Mouse (Mus musculus) embryonic facial prominence, embryonic 14.5 days (tissue): ENCODE measurements at regions not wholly inside any gene's neighbourhood (a gene's known extent, or its start where the extent isn't known, plus 50 kb on each side); places are given as distances from the start of the nearest gene placed in this dataset.

Experiments used
- ATAC-seq: fragments of 200-750 bp; cut with Nextera tagmentation; 2 replicates; pipeline ENCODE4 v1.8.0; 2017; ENCODE audit warnings: low read depth, moderate number of reproducible peaks, moderate TSS enrichment
- DNase-seq: peaks from one replicate; pipeline ENCODE4 v3.0.0-alpha.2; 2015; ENCODE audit warnings: low spot score
- H3K27ac ChIP-seq: fragments of 300-500 bp; sonication (generic); replicated peaks from 2 replicates; pipeline ENCODE4 v1.5.1; 2014; ENCODE audit warnings: low read depth, mild to moderate bottlenecking, low read length, moderate library complexity
- H3K27me3 ChIP-seq: fragments of 300-500 bp; sonication (generic); replicated peaks from 2 replicates; pipeline ENCODE4 v1.6.1; 2014; ENCODE audit warnings: low read length; ENCODE audit not compliant: control insufficient read depth, insufficient read depth
- H3K36me3 ChIP-seq: fragments of 300-500 bp; sonication (generic); 2 replicates; pipeline ENCODE4 v1.6.1; 2014; ENCODE audit warnings: low read length, mixed read lengths; ENCODE audit not compliant: control insufficient read depth, insufficient read depth
- H3K4me1 ChIP-seq: fragments of 300-500 bp; sonication (generic); 2 replicates; pipeline ENCODE4 v1.6.1; 2014; ENCODE audit warnings: antibody characterized with exemption, low read length; ENCODE audit not compliant: control insufficient read depth, insufficient read depth
- H3K4me2 ChIP-seq: fragments of 300-500 bp; sonication (generic); 2 replicates; pipeline ENCODE4 v1.6.1; 2014; ENCODE audit warnings: low read depth, mild to moderate bottlenecking, low read length, moderate library complexity, mixed read lengths
- H3K4me3 ChIP-seq: fragments of 300-500 bp; sonication (generic); 2 replicates; pipeline ENCODE4 v1.5.1; 2014; ENCODE audit warnings: low read depth, mild to moderate bottlenecking, low read length
- H3K9ac ChIP-seq: fragments of 300-500 bp; sonication (generic); 2 replicates; pipeline ENCODE4 v1.6.1; 2014; ENCODE audit warnings: low read depth, mild to moderate bottlenecking, low read length, moderate library complexity, mixed read lengths
- H3K9me3 ChIP-seq: fragments of 300-500 bp; sonication (generic); 2 replicates; pipeline ENCODE4 v1.6.1; 2016; ENCODE audit warnings: low read length; ENCODE audit not compliant: control insufficient read depth
- WGBS: fragments of 180-500 bp; shearing (Covaris S2); extraction: QIAGEN DNeasy Blood & Tissue Kit; methylation state at CpG from one replicate; pipeline ENCODE4 v1.1.7; 2014; 5-methylcytosine and 5-hydroxymethylcytosine counted together

- H3K4me3 ChIP-seq = no peak overlapping the region
- H3K4me1 ChIP-seq = 0 out of 2 replicates have a peak, but pooled peaks cover 4% of the 10 kb centered on the region
- H3K36me3 ChIP-seq = no peaks in the 10 kb centered on the region
- H3K4me2 ChIP-seq = no peak overlapping the region
- no peak overlapping the region for H3K27ac ChIP-seq
- H3K27me3 ChIP-seq = no peaks in the 10 kb centered on the region
- no peak for DNase-seq
- no peaks in the 10 kb centered on the region for H3K9me3 ChIP-seq
- H3K9ac ChIP-seq = no peak overlapping the region
- ATAC-seq = no peak
- WGBS = 71% methylated on average over 3 of the region's 3 CpGs
Measured at GRCm38 (mm10) chr10:119028480-119029137, 158.6 kb upstream of the Dyrk2 start.

- H3K27ac ChIP-seq = no peak overlapping the region
- DNase-seq (no peak), ATAC-seq (no peak)
- H3K9ac ChIP-seq = no peak overlapping the region
- no peak overlapping the region for H3K4me3 ChIP-seq
- H3K36me3 ChIP-seq = no peaks in the 10 kb centered on the region
- no peak overlapping the region for H3K4me2 ChIP-seq
- H3K4me1 ChIP-seq = 0 out of 2 replicates have a peak, but pooled peaks cover 4% of the 10 kb centered on the region
- 33% methylated on average over 6 of the region's 6 CpGs for WGBS
- H3K9me3 ChIP-seq = no peaks in the 10 kb centered on the region
- no peaks in the 10 kb centered on the region for H3K27me3 ChIP-seq
Measured at GRCm38 (mm10) chr10:119027241-119027901, 157.4 kb upstream of the Dyrk2 start.

- Histone ChIP-seq H3K4me1 (0 out of 2 replicates have a peak, but pooled peaks cover 4% of the 10 kb centered on the region), H3K4me2 (no peak overlapping the region), H3K9ac (no peak overlapping the region), H3K4me3 (no peak overlapping the region), H3K27me3 (no peaks in the 10 kb centered on the region), H3K36me3 (no peaks in the 10 kb centered on the region), H3K9me3 (no peaks in the 10 kb centered on the region), H3K27ac (no peak overlapping the region)
- DNase-seq (no peak), ATAC-seq (no peak)
- WGBS = 56% methylated on average over 4 of the region's 4 CpGs
Measured at GRCm38 (mm10) chr10:119026291-119026690, 156.3 kb upstream of the Dyrk2 start.

GRCm38 (mm10) chr10:119024425-119024824 is 154.4 kb upstream of the Dyrk2 start:
- DNase-seq (no peak), ATAC-seq (no peak)
- Histone ChIP-seq H3K4me3 (no peak overlapping the region), H3K27me3 (no peaks in the 10 kb centered on the region), H3K27ac (no peak overlapping the region), H3K9me3 (no peaks in the 10 kb centered on the region), H3K4me2 (no peak overlapping the region), H3K36me3 (no peaks in the 10 kb centered on the region), H3K9ac (no peak overlapping the region), H3K4me1 (0 out of 2 replicates have a peak, but pooled peaks cover 4% of the 10 kb centered on the region)
- 61% methylated on average over 9 of the region's 9 CpGs for WGBS

GRCm38 (mm10) chr10:119019082-119019481 is 149.1 kb upstream of the Dyrk2 start:
- WGBS = 91% methylated on average over 10 of the region's 10 CpGs
- Histone ChIP-seq H3K9ac (no peak overlapping the region), H3K27me3 (no peaks in the 10 kb centered on the region), H3K27ac (no peak overlapping the region), H3K4me2 (no peak overlapping the region), H3K4me1 (peaks cover 10% of the 10 kb centered on the region; the same call in 1 of the 2 replicates), H3K4me3 (no peak overlapping the region), H3K36me3 (no peaks in the 10 kb centered on the region), H3K9me3 (no peaks in the 10 kb centered on the region)
- DNase-seq (no peak), ATAC-seq (no peak)

GRCm38 (mm10) chr10:119018490-119018889 is 148.5 kb upstream of the Dyrk2 start:
- no peaks in the 10 kb centered on the region for H3K27me3 ChIP-seq
- ATAC-seq (no peak), DNase-seq (no peak)
- no peak overlapping the region for H3K4me2 ChIP-seq
- H3K4me3 ChIP-seq = no peak overlapping the region
- peaks cover 10% of the 10 kb centered on the region; the same call in 1 of the 2 replicates for H3K4me1 ChIP-seq
- 90% methylated on average over 4 of the region's 4 CpGs for WGBS
- no peak overlapping the region for H3K27ac ChIP-seq
- no peaks in the 10 kb centered on the region for H3K9me3 ChIP-seq
- no peaks in the 10 kb centered on the region for H3K36me3 ChIP-seq
- H3K9ac ChIP-seq = no peak overlapping the region

- Histone ChIP-seq H3K4me3 (no peak overlapping the region), H3K36me3 (no peaks in the 10 kb centered on the region), H3K4me1 (peaks cover 10% of the 10 kb centered on the region), H3K4me2 (no peak overlapping the region), H3K27ac (no peak overlapping the region), H3K9me3 (no peaks in the 10 kb centered on the region), H3K9ac (no peak overlapping the region), H3K27me3 (no peaks in the 10 kb centered on the region)
- DNase-seq = no peak
- WGBS = 83% methylated on average over 8 of the region's 8 CpGs
- ATAC-seq = no peak; the same call in 1 of the 2 replicates
Measured at GRCm38 (mm10) chr10:119016104-119016503, 146.1 kb upstream of the Dyrk2 start.

GRCm38 (mm10) chr10:119015311-119016055 is 145.5 kb upstream of the Dyrk2 start:
- DNase-seq = peak; percentile 95
- Histone ChIP-seq H3K36me3 (no peaks in the 10 kb centered on the region), H3K27me3 (no peaks in the 10 kb centered on the region), H3K4me1 (peaks cover 16% of the 10 kb centered on the region), H3K9me3 (no peaks in the 10 kb centered on the region), H3K9ac (no peak overlapping the region), H3K4me2 (peak overlapping the region; percentile 2; the same call in 1 of the 2 replicates), H3K27ac (peak overlapping the region; percentile 7; the same call in 1 of the 2 replicates), H3K4me3 (no peak overlapping the region)
- ATAC-seq = peak; percentile 27
- WGBS = 37% methylated on average over 16 of the region's 16 CpGs
